Mouse (Mus musculus) gastrocnemius, postnatal 10 days (tissue): ENCODE measurements at regions not wholly inside any gene's neighbourhood (a gene's known extent, or its start where the extent isn't known, plus 50 kb on each side); places are given as distances from the start of the nearest gene placed in this dataset.
A peak's percentile ranks its signal among the peaks of the same experiment; 100 is the strongest.

Experiments used
- DNase-seq: peaks from one replicate; pipeline ENCODE4 v3.0.0; 2021; ENCODE audit warnings: mixed read lengths

- DNase-seq: no peak
Measured at GRCm38 (mm10) chr11:28782486-28782885, 70.5 kb upstream of the Efemp1 start.

DNA sequence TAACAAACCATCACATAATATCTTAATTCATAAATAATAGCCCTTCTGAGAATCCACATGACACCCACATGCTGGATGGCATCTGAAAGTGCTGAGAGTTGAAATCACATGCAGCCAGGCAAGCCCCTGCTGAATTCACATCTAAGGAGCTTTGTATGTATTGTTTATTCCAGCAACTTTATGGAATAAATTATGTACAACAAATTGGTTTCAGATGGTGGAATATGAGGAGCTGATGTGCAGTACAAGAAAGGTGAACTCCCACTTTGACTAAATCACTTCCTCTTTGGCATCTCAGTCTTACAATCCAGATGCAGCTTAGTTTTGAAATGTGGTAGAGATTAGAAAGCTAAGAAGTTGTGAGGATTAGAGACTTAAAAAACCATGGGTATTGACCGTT, 82.2 kb upstream of the Efemp1 start:
- DNase-seq: no peak

DNA sequence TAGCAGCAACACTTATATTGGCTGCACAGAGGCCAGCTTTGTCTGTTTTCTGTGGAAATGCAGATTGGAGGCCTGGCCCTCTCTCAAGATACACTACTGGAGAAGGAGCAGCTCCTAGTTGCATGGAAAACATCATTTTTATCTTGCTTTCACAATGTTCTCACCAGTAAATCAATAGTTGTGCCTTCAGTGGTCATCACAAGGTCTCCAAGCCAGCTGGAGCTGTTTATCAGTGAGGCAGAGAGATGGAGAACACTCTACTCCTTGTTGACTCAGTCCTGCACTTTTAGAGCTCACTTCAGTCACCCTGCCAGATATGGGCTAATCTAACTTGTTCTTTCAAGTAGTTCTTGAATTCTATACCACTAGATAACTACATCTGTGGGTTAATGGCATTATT, 92.3 kb upstream of the Efemp1 start:
- no peak for DNase-seq

GRCm38 (mm10) chr11:28734941-28735597, 117.9 kb upstream of the Efemp1 start:
- DNase-seq: no peak

- no peak for DNase-seq
Measured at GRCm38 (mm10) chr11:28734581-28734931, 118.4 kb upstream of the Efemp1 start.

GRCm38 (mm10) chr11:28733877-28734580, 119.0 kb upstream of the Efemp1 start:
- DNase-seq: no peak

- no peak for DNase-seq
Measured at GRCm38 (mm10) chr11:28730140-28730539, 122.9 kb upstream of the Efemp1 start.

DNA sequence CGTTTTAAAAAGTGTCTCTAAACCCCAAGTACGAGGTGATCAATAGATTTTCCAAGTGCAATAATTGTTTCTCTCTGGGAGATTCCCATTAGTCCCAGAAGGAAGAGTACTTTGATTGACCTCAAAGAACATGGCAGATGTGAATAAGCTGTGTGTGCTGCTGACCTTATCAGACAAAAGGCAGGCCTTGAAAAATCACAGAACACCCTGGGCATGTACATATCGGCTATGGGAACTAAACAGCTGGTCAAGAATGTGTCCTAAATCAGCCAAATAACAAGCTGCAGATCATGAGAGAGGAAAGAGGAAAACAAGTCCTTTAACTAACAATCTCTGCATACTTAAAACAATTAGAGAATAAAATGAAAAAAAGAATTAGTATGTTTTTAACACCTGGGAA, 125.4 kb upstream of the Ccdc85a start:
- DNase-seq: no peak

GRCm38 (mm10) chr11:28708431-28708830, 124.3 kb upstream of the Ccdc85a start:
- DNase-seq: no peak

DNA sequence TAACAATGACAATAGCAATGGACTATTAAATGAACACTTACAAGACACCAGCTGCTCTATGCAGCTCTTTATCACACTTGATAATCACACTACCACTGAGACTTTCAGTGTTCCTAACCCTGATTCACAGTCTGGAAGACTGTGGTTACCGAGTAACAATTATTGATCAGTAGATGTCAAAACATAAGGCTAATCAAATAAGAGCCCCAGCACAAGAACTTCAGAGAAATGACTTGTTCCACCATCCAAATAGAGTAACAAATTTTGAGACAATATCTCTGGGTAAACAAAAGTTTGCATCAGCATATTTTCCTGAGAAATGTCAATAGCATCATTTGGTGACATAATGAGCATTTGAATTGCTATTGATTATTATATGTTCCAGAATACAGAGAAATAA, 118.3 kb upstream of the Ccdc85a start:
- no peak for DNase-seq

GRCm38 (mm10) chr11:28701379-28701778, 117.3 kb upstream of the Ccdc85a start:
- no peak for DNase-seq

DNA sequence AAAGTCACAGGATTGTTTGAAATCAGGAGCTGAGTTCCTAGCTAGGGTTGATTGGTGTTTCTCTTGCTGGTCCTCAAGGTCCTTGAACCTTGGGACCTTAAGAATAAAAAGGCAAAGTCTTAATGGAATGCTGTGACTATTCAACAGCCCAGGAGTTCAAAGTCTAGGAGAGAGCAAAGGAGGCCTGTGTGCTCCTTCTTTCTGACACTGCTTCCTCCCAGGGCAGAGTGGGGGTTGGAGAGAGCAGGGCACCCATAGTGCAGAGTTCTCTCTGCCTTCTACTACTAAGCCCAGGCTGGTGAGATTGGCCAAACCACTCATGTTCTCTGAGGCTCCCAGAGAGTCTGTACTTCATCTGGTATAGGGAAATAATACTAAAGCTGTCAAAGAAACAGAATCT, 115.6 kb upstream of the Ccdc85a start:
- DNase-seq: no peak

- DNase-seq: no peak
Measured at GRCm38 (mm10) chr11:28697644-28698480, 113.7 kb upstream of the Ccdc85a start.

DNA sequence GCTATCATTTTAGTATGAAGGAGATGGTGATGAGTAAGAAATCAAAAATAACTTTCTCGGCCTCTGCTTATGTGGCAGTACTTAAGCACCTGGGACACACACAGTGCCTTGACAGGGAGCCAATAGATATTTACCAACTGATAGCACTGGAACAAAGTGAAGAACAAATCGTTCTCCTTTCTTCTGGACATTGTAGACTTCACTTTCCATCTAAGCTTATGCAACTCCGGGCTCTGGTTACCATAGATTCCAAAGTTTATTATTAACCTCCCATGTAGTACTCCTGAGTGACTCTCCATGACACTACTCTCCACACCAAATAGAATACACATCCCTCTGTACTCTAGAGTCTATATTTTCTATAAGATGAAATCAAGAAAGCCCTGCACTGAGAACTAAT, 110.9 kb upstream of the Ccdc85a start:
- no peak for DNase-seq

DNA sequence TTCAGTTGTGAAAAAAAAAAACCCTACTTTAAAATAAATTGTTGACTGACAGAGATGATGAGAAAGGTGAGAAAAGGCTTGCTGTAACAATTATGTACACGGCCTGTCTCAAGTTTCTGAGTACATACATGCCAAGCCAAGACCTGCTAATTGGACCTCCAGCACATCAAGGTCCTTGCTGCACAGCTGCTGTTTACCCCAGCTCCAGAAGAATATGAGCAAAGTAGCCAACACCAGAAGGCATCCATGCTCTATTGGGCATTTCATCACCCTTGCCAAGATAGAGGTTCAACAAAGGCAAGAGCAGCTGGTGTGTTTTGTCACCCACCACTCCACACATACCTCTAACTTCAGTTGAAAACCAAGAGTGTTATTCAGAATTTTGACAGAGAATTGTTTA, 109.2 kb upstream of the Ccdc85a start:
- DNase-seq: no peak

GRCm38 (mm10) chr11:28692263-28693194, 108.4 kb upstream of the Ccdc85a start:
- DNase-seq: peak; percentile 7

GRCm38 (mm10) chr11:28688436-28688835, 104.3 kb upstream of the Ccdc85a start:
- no peak for DNase-seq

DNA sequence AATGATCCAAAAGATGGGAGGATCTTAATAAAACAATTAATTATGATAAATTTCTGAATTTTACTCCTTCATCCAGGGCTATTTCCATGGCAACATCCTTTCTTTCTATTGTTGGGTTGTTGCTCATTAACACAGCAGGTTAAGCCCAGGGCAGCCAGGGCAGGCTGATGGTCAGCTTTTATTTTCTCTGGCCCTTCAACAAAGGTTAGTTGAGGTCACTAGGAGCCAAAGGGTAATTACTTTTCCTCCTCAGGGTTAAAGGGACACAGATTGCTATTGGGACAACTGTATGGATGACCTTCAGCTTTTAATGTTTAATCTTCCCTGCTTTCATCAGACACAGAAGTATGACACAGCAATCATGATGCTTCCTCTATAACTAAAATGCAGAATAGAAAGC, 101.3 kb upstream of the Ccdc85a start:
- no peak for DNase-seq

- DNase-seq: no peak
Measured at GRCm38 (mm10) chr11:28681311-28681710, 97.2 kb upstream of the Ccdc85a start.

GRCm38 (mm10) chr11:28670765-28671164, 86.6 kb upstream of the Ccdc85a start:
- no peak for DNase-seq

DNA sequence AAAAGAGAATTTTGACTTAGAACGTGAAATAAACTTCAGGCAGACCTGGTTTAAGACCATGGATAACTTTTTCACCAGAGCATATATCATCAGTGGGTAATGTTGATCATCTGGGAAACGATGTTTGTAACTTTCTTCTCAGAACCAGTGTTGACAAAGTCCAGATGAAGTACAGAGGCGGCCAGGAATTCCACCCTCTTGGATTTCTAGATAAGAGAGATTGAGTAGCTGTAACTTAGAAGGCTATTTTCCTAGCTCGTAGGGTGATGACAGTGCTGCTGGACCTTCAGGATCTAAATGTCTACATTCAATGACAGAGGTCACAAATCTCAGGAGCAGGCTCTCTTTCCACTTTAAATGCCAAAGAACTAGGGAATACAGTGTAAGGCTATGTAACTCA, 85.2 kb upstream of the Ccdc85a start:
- no peak for DNase-seq

DNA sequence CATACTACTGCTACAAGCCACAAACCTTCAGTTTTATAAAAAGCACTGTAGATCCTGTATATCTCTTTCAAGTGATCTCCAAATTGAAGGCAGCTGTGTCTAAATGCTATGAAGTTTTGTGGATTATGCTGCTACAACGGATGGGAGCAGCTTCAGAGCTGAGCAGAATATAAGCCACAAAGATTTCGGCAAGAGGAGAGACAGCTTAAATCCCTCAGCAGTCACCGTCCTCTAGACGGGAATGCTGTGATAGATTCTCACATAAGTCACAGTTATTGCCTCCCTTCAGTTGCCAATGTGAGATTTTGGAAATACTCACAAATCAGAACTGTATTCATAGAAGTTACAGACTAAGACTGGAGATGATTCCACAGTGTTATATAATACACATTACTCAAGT, 76.3 kb upstream of the Ccdc85a start:
- DNase-seq: no peak
